Mouse (Mus musculus): ENCODE measurements around the gene Angptl8.

DNA sequence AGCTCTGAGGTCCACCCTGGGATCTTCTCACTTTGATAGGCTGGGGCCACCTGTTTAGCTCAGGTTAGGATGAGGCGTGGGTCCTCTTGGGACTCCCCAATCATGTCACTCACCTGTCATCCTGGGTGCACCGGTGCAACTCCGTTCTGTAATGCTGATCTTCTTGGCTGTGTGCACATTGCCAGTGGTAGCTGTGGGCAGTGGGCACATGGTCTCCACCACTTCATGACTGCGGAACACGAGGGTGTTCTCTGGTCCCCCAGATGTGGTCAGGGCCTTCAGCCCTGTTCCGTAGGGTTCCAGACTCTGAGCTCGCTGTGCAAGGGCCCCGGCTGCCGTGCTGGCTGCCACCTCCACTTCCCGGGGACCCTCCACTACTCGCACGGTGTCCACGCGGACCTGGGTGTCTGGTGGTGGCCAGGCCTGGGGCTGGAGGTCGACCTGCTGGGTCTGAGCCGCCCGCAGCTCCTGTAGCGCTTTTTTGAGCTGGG, 40.9 kb upstream of the Angptl8 start:
- TF ChIP-seq CTCF (IDR thresholded peaks at IDR 0.05; ENCODE audit: control insufficient read depth, insufficient read depth, insufficient read length) (no peak), MAX (IDR thresholded peaks at IDR 0.05) (no peak), USF1 (IDR thresholded peaks at IDR 0.05; ENCODE audit: low read depth) (no peak), MYOD1 (IDR thresholded peaks at IDR 0.05; ENCODE audit: control insufficient read depth, insufficient read length, low read depth) (no peak), CEBPB (IDR thresholded peaks at IDR 0.05; ENCODE audit: low read depth) (no peak), MYOG (IDR thresholded peaks at IDR 0.05; ENCODE audit: control insufficient read depth, extremely low read depth, insufficient read length) (no peak), FOSL1 (IDR thresholded peaks at IDR 0.05; ENCODE audit: insufficient read depth, low read length, poor library complexity, severe bottlenecking) (no peak)

Measured in C2C12 (cell line).